Mouse (Mus musculus) C2C12 (cell line): ENCODE measurements around the gene Abtb1. TPM values are rescaled to one million over a fixed set of nuclear protein-coding genes. Genes with fewer than 3 reads are reported as not detected.

ENCODE experiments used
- H3K27me3 ChIP-seq: one replicate; pipeline ENCODE4 v1.6.1; 2011; ENCODE audit not compliant: control insufficient read depth, insufficient read depth, insufficient read length
- H3K36me3 ChIP-seq: one replicate; pipeline ENCODE4 v1.6.1; 2011; ENCODE audit not compliant: control insufficient read depth, insufficient read depth
- H3K4me3 ChIP-seq: one replicate; pipeline ENCODE4 v1.5.1; 2011; ENCODE audit warnings: mild to moderate bottlenecking, control low read depth; ENCODE audit not compliant: poor library complexity, insufficient read depth, severe bottlenecking
- H3K79me2 ChIP-seq: one replicate; pipeline ENCODE4 v1.6.1; 2011; ENCODE audit not compliant: control insufficient read depth, insufficient read depth
- H3K79me3 ChIP-seq: one replicate; pipeline ENCODE4 v1.6.1; 2011; ENCODE audit warnings: low read depth, control low read depth
- H3ac ChIP-seq: one replicate; pipeline ENCODE3; 2011; ENCODE audit warnings: low read depth; ENCODE audit not compliant: control insufficient read depth, insufficient read length
- CEBPB ChIP-seq: IDR thresholded peaks from one replicate; pipeline ENCODE4 v1.6.1; 2011; ENCODE audit warnings: low read depth, mild to moderate bottlenecking, control low read depth, moderate library complexity
- CTCF ChIP-seq: IDR thresholded peaks from one replicate; pipeline ENCODE4 v1.5.1; 2011; ENCODE audit not compliant: control insufficient read depth, insufficient read depth, insufficient read length
- FOSL1 ChIP-seq: IDR thresholded peaks from one replicate; pipeline ENCODE4 v1.8.0; 2011; ENCODE audit warnings: mild to moderate bottlenecking, low read length; ENCODE audit not compliant: poor library complexity, insufficient read depth, severe bottlenecking
- MAX ChIP-seq: IDR thresholded peaks from one replicate; pipeline ENCODE4 v1.6.1; 2011; ENCODE audit warnings: mild to moderate bottlenecking, control low read depth
- MYOD1 ChIP-seq: IDR thresholded peaks from one replicate; pipeline ENCODE4 v1.6.1; 2011; ENCODE audit warnings: low read depth; ENCODE audit not compliant: control insufficient read depth, insufficient read length
- MYOG ChIP-seq: IDR thresholded peaks from one replicate; pipeline ENCODE4 v1.6.1; 2011; ENCODE audit not compliant: control insufficient read depth, insufficient read length; ENCODE audit errors: extremely low read depth
- USF1 ChIP-seq: IDR thresholded peaks from one replicate; pipeline ENCODE4 v1.6.1; 2011; ENCODE audit warnings: low read depth, mild to moderate bottlenecking, control low read depth, moderate library complexity
- polyA plus RNA-seq: library from polyadenylated mRNA; unstranded; fragments of >200 nt; fragmentation: generic; extraction: Trizol; gene quantifications from one replicate; pipeline ENCODE4 v1.2.1, GENCODE M21; 2012; ENCODE audit warnings: missing spikeins

Abtb1 gene
- polyA plus RNA-seq, 1 experiment = 6.7 TPM

DNA sequence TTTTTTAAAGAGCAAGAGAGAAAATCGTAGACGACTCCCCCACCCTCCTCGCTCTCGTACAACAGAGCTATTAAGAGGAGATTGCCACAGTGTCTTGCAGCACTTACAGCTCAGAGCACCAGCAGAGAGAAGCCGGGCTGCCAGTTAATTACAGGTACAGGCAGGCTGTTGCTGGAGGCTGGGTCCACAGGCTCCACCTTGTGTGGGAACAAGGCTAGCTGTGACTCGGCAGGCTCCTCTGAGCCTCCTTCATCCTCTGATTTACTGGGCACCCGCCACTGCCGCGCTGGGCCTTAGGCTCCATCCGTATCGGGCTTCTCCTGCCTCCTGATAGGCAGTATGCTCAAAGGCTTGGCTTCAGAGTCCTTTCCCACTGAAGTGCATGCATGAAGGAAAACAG lies 53.6 kb downstream of the Abtb1 start:
- H3K36me3 ChIP-seq = no peaks in the 10 kb centered on the region
- no peaks in the 10 kb centered on the region for H3K79me2 ChIP-seq
- H3K79me3 ChIP-seq = no peaks in the 10 kb centered on the region
- no peaks in the 10 kb centered on the region for H3K27me3 ChIP-seq
- H3ac ChIP-seq = no peak overlapping the region
- TF ChIP-seq CEBPB = no peak
- no peak for TF ChIP-seq USF1
- no peak for TF ChIP-seq CTCF
- TF ChIP-seq FOSL1 = no peak
- TF ChIP-seq MYOD1 = no peak
- TF ChIP-seq MAX = no peak
- no peak for TF ChIP-seq MYOG
- no peak overlapping the region for H3K4me3 ChIP-seq

DNA sequence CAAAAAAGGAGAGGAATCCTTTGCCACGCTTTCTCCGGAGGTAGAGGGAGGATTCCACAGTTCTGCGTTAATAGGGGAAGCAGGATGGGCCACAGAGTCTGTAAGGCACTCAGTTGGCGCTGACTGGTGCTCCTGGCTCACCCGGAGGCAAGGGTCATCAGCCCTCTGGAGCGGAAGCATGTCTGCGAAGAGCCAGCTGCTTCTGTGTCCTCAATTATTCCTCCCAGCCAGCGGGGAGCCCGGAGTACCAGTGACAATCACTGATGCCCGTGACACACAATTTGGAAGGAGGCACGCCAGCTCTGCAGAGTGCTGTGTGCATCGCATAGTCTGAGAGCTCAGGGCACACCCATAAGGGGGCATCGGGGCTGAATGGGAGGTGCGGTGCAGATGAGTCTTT lies 54.3 kb downstream of the Abtb1 start:
- TF ChIP-seq MYOD1 = no peak
- TF ChIP-seq MAX = no peak
- TF ChIP-seq CEBPB = no peak
- no peak for TF ChIP-seq CTCF
- TF ChIP-seq FOSL1 = no peak
- no peak for TF ChIP-seq USF1
- no peak for TF ChIP-seq MYOG
- Histone ChIP-seq H3K79me2 (no peaks in the 10 kb centered on the region), H3K79me3 (no peaks in the 10 kb centered on the region), H3K4me3 (no peak overlapping the region), H3K36me3 (no peaks in the 10 kb centered on the region), H3ac (no peak overlapping the region), H3K27me3 (no peaks in the 10 kb centered on the region)

DNA sequence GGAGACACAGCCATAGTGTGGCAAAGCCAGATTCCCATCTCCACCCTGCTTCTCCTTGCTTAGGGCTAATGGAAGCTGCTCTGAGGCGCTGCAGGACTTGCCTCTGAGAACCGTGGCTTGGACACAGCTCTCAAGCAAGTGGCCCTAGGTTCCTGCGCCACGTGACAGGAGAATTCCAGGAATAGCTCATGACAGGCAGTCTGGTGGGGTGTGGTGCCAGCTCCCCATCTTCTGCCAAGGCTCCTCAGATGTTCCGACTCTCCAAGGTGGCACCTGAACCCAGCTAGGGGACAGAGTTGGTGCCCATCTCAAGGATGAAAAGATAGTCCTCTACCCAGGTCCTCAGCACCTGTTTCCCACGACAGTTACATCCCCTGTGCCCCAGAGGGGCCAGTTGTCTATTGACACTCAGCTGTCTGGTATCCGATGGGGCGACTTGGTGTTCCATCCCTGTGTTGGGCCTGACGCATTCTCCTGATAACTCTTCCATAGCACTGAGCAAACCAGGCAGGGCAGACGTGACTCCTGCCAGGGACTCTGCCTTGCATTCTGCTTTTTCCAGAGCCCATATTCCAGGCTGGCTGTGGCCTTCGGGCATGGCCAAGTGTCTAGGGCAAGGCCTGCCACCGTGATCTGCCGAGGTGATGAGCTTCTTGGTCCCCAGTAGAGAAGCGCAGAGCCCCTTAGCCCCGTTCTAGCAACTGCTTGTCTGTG lies 54.9 kb downstream of the Abtb1 start:
- H3K4me3 ChIP-seq = no peak overlapping the region
- no peaks in the 10 kb centered on the region for H3K27me3 ChIP-seq
- no peaks in the 10 kb centered on the region for H3K79me3 ChIP-seq
- H3ac ChIP-seq = no peak overlapping the region
- H3K79me2 ChIP-seq = no peaks in the 10 kb centered on the region
- TF ChIP-seq FOSL1 (no peak), USF1 (peak; percentile 46)
- H3K36me3 ChIP-seq = no peaks in the 10 kb centered on the region

Other genes with a start within 250 kb of the Abtb1 start
- gene Kbtbd12, start 204.0 kb downstream of the Abtb1 start, polyA plus RNA-seq = 1.6 TPM
- 1.3 TPM for gene Mgll, start 117.6 kb downstream of the Abtb1 start, polyA plus RNA-seq
- gene Podxl2, start 33.1 kb upstream of the Abtb1 start, polyA plus RNA-seq = 2.8 TPM
- 126 TPM for gene Mcm2, start 56.8 kb upstream of the Abtb1 start, polyA plus RNA-seq
- 29.1 TPM for gene Tpra1, start 60.3 kb upstream of the Abtb1 start, polyA plus RNA-seq